Mouse (Mus musculus): Measurements from ENCODE around the gene Sbsn.

GRCm38 (mm10) chr7:30728739-30729395, 22.4 kb upstream of the Sbsn start:
- TF ChIP-seq POLR2A (IDR thresholded peaks at IDR 0.05; ENCODE audit: extremely low read depth, insufficient read depth, low read length) (no peak), CTCF (IDR thresholded peaks at IDR 0.05; ENCODE audit: low read depth, low read length) (no peak)
